Mouse (Mus musculus) neutrophil, adult 65 days (primary cell): Measurements from ENCODE around the gene Kif22. TPM values are rescaled to one million over a fixed set of nuclear protein-coding genes. Genes with fewer than 3 reads are reported as not detected.

ENCODE experiments used
- total RNA-seq: library from RNA; stranded (reverse); gene quantifications from 2 replicates; pipeline ENCODE4 v1.2.4, GENCODE M21; 2023

Kif22 gene
- total RNA-seq: 41.1 and 48.3 TPM in 2 replicates

DNA sequence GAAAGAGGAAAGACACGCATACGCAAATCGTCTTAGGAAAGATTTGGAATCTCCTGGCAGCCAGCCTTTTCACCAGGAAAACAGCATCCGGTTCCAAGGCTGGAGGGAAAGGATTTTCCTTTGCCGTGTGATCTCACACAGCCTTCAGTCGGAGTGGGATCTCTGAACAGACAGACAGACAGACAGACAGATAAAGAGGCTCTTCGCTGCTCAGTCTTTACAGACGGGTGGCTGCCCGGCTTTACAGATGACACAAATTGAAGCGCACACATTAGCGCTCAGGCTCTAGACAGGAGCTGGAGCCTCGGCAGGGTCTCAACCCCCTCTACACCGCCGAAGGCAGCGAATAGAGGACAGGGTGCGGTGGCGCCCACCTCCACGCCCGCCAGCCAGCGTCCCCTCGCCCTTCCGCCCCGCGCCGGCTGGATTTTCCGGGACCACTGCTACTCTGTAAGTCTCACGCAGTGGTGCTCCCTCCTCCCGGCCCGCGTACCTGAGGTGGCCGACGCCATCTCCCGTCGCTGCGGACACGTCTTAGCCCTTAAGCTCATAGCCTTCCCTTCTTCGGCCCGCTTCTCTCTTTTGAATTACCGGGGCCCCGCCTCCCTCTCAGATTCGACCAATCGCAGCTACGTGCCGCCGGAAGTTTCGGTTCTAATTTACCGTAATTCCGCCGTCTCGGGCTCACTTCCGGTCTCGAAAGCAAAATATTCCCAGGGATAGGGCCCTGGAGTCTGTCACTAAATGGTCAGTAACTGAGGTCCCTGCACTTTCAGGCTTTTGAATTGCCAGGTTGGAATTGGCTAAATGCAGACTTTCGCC is at the start of gene Kif22:
Kif22 (minus strand) TSS at position 621 of the 822 bp plus-strand sequence.

GRCm38 (mm10) chr7:127091114-127091896 is 49.0 kb upstream of the Kif22 start, which contains the start of gene AI467606:
TSS of gene AI467606 (plus strand) at chr7:127091359.

GRCm38 (mm10) chr7:127087278-127088010 is 45.2 kb upstream of the Kif22 start, which contains the start of gene Zg16:
TSS of gene Zg16 (minus strand) at chr7:127087328.

DNA sequence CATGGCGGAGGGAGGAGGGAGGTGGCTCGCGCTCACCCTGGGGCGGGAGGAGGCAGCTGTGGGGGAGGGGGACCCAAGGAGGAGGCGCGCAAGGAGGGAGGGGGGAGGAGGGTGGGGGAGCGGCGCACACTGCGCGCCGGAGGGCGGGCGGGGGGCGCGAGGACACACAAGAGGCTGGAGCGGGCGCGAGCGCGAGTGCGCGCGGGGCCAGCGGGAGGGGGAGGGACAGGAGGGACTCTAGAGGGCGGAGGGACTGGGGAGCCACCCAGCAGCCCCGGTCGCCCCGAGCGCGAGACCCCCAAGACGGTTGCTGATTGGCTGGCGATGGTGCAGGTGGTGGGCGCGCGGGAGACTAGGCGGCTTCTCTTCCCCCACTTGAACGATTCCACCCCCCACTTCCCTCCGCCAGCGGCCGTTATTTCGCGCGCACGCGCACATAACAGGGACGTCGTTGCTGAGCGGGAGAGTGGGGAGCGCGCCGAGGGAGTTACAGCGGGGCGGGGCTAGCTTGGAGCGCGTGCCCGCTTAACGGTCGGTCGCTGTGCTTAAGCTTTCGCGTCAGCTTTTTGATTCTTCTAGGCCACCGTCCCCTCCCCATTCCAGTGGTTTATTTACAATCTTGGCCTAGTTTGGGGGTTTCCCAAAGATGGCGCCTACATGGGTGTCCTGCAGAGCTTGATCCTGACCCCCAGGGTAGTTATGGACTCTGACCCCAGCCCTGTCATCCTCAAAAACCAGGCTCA is 15.1 kb downstream of the Kif22 start, which contains the start of gene Maz:
Maz (minus strand) TSS at position 54 of the 743 bp plus-strand sequence.

GRCm38 (mm10) chr7:127020901-127021562 is 21.2 kb downstream of the Kif22 start, which contains the start of the genes Gm42742 and Prrt2:
TSS of gene Gm42742 (minus strand) at chr7:127021097.
TSS of gene Prrt2 (minus strand) at chr7:127021211.

DNA sequence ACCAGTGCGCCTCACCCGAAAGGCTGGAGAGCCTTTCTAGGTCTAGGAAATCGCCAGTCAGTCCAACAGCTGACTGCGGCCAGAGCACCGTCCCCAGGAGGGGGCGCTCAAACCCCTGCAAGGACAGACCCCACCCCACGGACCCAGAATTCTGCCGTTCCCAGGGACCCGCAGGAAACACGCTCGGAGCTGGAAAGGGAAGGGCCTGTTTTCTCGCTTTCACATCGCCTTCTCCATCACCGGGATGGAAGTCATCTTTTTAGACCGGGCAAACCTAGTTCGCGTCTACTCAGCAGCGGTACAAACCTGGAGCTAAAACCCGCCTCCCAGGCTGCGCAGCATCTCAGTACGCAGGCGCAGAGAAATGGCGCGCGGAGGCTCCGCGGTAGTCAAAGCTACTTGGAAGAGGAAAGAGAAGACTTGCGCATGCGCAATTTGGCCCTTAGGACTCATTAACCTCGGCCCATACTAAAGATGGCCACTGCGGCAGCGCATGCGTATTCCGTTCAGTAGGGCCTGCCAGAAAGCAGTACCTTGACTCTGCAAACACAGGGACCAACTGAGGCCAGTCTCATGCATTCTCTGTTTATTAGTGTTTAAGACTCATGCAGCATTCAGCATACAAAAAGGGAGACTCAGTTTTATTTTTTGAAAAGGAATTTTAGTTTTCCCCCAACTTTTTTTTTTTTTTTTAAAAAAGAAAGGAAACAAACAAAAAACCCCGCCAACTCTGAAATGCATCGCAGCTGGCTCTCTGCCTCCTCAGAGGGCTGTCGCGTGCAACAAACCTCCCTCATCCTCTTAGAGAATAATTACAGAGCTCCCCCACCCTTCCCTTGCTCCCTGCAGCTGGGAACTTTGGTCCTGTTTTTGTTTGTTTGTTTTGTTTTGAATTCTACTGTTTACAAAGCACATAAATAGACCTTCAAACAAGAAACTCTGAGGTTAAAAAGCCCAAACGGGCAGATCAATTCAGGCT is 25.0 kb downstream of the Kif22 start, which contains the start of gene Pagr1a:
Pagr1a (minus strand) TSS at position 382 of the 979 bp plus-strand sequence.

GRCm38 (mm10) chr7:127016481-127016485 is 26.0 kb downstream of the Kif22 start, which contains the start of gene Pagr1b:
TSS of gene Pagr1b (minus strand) at chr7:127016484.

DNA sequence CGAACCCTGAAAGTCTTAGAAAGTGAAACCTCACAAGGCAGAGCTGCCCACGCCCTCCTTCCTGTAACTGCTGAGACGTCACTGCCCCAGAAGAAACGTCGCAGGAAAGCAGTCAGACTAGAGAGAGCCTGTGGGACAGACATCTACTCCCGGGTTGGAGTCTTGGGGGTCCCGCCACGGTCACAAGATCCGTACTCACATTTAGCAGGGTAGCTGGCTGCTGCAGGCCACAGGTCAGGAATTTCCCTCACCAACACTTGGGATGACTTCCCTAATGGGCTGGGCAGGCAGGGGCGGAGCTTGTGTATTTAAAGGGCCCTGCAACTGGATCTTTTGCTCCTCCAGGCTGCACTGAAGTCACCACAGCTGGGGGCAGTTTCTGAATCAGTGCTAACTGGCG is 28.0 kb downstream of the Kif22 start, which contains the start of gene Mvp:
Mvp (minus strand) TSS at position 302 of the 400 bp plus-strand sequence.

Other genes with a start within 250 kb of the Kif22 start
- 231 and 266 TPM in 2 replicates for gene Ppp4c, start 250.0 kb downstream of the Kif22 start, total RNA-seq
- gene Fam57b, start 244.8 kb downstream of the Kif22 start, total RNA-seq: not detected in 2 replicates
- gene 4930451I11Rik, start 210.8 kb downstream of the Kif22 start, total RNA-seq: not detected in 2 replicates
- not detected in 2 replicates for gene Doc2a, start 195.1 kb downstream of the Kif22 start, total RNA-seq
- 37.5 and 38.0 TPM in 2 replicates for gene Hirip3, start 180.5 kb downstream of the Kif22 start, total RNA-seq
- 41.4 and 42.2 TPM in 2 replicates for gene Ino80e, start 180.1 kb downstream of the Kif22 start, total RNA-seq
- gene Taok2, start 157.8 kb downstream of the Kif22 start, total RNA-seq: 50.7 and 59.9 TPM in 2 replicates
- gene Tmem219, start 119.6 kb downstream of the Kif22 start, total RNA-seq: 38.9 and 40.1 TPM in 2 replicates
- 17.4 and 23.2 TPM in 2 replicates for gene Kctd13, start 113.6 kb downstream of the Kif22 start, total RNA-seq
- not detected in 2 replicates for gene Asphd1, start 92.9 kb downstream of the Kif22 start, total RNA-seq
- 1.9 and 3.1 TPM in 2 replicates for gene Sez6l2, start 91.9 kb downstream of the Kif22 start, total RNA-seq
- 56.2 and 56.5 TPM in 2 replicates for gene Cdipt, start 66.6 kb downstream of the Kif22 start, total RNA-seq
- gene Cdiptos, start 66.4 kb downstream of the Kif22 start, total RNA-seq: 0.95 and 1.3 TPM in 2 replicates
- gene Mvp, start 27.9 kb downstream of the Kif22 start, total RNA-seq: 49.1 and 58.0 TPM in 2 replicates
- not detected in 2 replicates for gene Pagr1b, start 26.0 kb downstream of the Kif22 start, total RNA-seq
- 1.5 and 35.7 TPM in 2 replicates for gene Pagr1a, start 25.1 kb downstream of the Kif22 start, total RNA-seq
- 26.0 TPM in 1 of 2 replicates, not detected in the other for gene Gm42742, start 21.4 kb downstream of the Kif22 start, total RNA-seq
- 0.79 TPM in 1 of 2 replicates, not detected in the other for gene Prrt2, start 21.3 kb downstream of the Kif22 start, total RNA-seq
- 128 and 143 TPM in 2 replicates for gene Maz, start 15.4 kb downstream of the Kif22 start, total RNA-seq
- 1.2 TPM in 1 of 2 replicates, not detected in the other for gene Zg16, start 44.9 kb upstream of the Kif22 start, total RNA-seq
- 155 and 172 TPM in 2 replicates for gene AI467606, start 48.9 kb upstream of the Kif22 start, total RNA-seq
- gene Qprt, start 79.8 kb upstream of the Kif22 start, total RNA-seq: 2.0 and 3.8 TPM in 2 replicates
- gene Spn, start 95.4 kb upstream of the Kif22 start, total RNA-seq: 96.9 and 102 TPM in 2 replicates
- 47.6 and 62.2 TPM in 2 replicates for gene Cd2bp2, start 153.6 kb upstream of the Kif22 start, total RNA-seq
- gene Tbc1d10b, start 166.0 kb upstream of the Kif22 start, total RNA-seq: 106 and 122 TPM in 2 replicates
- gene Mylpf, start 166.4 kb upstream of the Kif22 start, total RNA-seq: 6.7 and 11.1 TPM in 2 replicates
- 2.8 and 4.0 TPM in 2 replicates for gene Zfp553, start 190.6 kb upstream of the Kif22 start, total RNA-seq
- 107 and 123 TPM in 2 replicates for gene Sept1, start 190.7 kb upstream of the Kif22 start, total RNA-seq
- 3.2 and 4.7 TPM in 2 replicates for gene Zfp771, start 201.8 kb upstream of the Kif22 start, total RNA-seq
- gene Dctpp1, start 218.2 kb upstream of the Kif22 start, total RNA-seq: 18.4 and 20.9 TPM in 2 replicates
- 150 and 202 TPM in 2 replicates for gene Sephs2, start 231.6 kb upstream of the Kif22 start, total RNA-seq